Mouse (Mus musculus) fibroblast of lung, adult 2 months (primary cell): ENCODE results near the gene Inpp4b.

Source experiments
- DNase-seq: peaks from one replicate; pipeline ENCODE4 v3.0.0-alpha.2; 2011; ENCODE audit warnings: low read depth

Inpp4b gene

DNA sequence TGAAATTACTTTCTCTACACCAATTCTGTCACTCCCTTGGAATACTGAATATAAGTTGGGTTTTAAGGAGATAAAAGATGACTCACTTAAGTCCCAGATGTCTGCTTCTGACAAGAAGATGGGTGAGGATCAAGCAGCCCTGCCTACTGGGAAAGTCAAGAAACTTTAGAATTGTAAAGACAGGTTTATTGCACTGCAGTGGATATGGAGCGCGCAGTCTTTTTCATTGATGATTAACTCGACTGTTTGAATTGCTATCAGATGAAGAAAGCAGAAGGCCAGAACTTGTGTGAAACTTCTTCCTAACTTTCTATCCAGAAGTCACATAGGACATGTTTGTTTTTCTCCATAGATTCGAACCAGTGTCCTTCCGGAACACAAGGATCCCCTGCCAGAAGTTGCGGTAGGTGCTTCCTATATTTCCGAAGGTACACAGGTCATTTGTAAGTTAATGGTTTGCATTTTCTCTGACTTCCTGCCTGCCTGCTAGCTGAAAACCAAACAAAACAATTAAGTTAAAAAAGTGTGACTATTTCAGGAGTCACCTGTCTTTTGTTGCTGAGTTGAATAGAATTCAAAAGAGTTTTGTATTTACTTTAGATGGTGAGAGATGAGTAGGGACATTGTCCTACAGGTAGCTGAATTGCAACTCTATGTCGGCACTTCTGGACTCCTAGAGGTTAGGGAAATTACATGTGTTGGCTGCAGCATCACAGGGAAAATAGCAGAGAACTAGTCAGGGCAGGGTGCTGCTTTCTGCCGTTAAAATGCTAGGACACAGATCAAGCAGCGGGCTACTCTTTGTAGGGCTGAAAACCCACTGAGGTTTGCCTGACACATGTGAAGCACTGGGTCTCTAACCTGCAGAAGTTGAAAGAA, 502.0 kb downstream of the Inpp4b start:
- DNase-seq = no peak

DNA sequence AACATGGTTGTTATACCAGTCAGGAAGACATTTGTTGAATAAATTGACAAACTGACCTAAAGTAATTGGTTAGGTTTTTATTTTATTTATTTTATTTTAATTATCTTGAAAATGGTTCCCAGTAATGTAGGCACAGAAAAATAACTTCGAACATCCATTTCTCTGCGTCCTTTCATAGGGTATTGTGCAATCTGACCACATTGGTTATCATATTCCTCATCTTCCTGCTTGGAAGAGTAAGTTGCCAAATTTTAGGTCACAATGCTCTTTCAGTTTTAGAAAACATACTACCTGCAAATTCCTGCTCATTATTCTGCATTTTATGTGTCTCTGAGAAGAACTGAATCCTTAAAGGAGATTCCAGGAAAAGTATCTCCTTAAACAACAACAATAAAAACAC, 505.6 kb downstream of the Inpp4b start:
- DNase-seq = no peak

DNA sequence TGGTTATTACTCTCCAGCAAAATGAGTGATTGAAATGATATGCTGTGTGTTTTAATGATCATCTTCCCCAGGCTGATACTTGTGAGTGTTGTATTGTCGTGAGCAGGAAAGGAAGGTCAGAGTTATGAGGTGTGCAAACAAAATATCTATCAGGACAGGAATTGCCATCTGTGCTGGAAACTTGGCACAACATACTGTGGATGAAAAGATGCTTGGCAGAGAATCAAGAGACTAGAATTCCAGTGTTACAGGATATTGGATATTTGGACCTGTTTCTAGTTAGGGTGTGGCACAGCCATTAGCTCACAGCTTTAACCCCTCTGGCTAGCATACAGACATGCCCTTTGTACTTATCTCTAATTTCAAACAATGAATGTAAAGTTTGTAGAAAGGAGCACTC, 507.6 kb downstream of the Inpp4b start:
- DNase-seq = no peak

DNA sequence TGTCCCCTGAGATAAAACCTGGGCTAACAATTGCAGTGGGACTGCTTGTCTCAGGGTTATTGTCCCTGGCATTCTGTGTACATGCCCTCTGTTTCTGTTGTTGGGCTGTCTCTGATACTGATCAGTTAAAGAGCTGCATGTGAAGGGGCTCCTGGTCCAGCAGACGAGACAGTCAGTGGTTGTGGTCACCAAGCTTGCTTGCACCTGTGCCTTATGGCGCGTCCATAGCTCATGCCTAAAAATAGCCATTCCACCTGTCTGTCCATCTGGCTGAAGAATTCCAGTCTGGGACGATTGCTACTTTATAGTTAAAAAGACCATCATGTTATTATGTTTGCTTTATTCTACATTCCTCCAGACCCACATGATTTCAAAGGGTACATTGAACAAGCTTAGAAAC, 510.8 kb downstream of the Inpp4b start:
- no peak for DNase-seq

GRCm38 (mm10) chr8:81854543-81854942, 512.2 kb downstream of the Inpp4b start:
- DNase-seq = no peak

- no peak for DNase-seq
These were observed 512.7 kb downstream of the Inpp4b start for GRCm38 (mm10) chr8:81855009-81855408.

DNA sequence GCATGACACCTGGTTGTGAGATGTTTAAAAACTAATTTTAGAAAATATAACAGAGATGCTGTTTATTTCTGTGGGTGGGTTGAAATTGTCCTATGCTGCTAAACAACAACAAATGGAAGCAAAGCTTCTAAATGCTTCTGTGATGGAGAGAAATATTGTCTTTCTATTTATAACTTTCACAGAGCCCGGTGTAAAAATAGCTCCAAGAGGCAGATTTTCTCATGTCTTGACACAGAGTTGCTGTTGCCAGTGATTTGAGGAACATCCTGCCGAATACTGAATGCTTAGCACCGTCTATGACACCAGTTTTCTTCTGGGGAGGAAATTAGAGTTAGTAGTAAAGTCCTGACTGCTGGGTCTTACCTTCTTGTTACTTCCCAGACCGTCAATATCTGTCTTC, 513.8 kb downstream of the Inpp4b start:
- no peak for DNase-seq

GRCm38 (mm10) chr8:81856608-81857007, 514.3 kb downstream of the Inpp4b start:
- DNase-seq = no peak

DNA sequence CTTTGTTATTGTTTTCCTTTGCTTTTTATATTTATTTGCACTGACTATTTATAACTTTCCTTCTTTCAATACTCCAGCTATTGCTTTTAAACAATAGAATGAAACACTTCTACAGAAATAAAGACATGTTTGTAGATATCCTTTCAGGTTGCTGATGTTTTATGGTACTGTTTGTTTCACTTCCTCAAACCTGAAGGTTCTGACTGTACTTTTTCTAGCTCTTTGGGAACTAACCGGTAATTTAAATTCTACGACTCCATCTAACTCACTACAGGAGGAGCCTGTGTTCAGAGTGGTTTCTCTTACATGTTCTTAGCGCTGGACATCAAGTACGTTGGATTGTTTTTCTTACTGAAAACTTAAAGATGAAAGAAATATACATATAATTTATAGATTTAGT, 516.0 kb downstream of the Inpp4b start:
- no peak for DNase-seq

GRCm38 (mm10) chr8:81859805-81860204, 517.4 kb downstream of the Inpp4b start:
- DNase-seq = no peak

- DNase-seq = no peak
These were observed 519.0 kb downstream of the Inpp4b start for GRCm38 (mm10) chr8:81861311-81861710.

DNA sequence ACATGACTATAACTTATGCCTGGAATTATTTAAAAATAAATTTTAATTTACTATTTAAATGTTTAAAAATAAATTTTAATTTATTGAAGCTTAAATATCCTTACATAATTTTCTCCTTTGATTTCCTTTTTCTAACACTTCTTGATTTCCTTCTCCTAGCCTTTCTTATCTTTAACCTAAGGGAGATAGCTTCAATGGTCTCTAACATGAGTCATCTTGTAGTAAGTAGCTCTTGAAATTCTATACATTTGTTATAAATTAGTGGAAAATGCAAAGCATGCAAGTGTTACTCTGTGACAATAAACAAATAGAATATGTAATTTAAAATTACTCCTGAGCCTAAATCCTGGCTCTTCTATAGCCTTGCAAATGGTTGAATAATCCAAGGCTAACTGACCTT, 520.4 kb downstream of the Inpp4b start:
- no peak for DNase-seq

DNA sequence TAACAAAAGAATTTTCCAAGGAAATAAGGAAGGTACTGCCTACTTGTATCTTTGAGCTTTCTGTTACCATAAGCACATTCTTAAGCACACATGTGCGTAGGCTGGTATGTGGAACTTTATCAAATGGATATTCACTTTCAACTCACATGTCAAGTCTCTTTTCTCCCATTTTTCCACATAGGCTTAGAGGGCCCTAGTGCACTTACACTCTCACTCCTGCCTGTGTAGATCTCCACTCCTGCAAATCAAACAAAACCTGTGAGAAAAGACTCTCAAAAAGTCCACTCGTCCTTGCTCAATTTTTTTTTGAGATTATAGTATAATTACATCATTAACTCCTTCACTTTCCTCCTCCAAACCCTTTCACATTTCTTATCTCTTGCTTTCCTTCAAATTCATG, 522.0 kb downstream of the Inpp4b start:
- DNase-seq = no peak

DNA sequence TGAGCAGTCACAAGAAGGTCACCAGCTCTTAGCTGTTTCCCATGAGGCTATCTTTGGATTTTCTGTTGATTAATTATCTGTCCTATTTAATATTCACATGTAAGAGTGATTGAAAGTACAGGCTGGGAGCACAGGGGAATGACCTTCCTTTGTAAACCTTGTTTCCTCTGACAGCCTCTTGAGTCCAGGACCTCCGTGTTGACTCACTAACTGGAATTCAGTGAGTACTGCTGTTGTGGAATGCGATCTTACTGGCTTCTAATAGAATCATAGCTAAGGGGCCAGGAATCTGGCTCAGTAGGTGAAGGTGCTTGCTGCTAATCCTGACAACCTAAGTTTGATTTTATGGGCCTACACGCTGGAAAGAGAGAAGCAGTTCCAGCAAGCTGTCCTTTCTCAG, 523.3 kb downstream of the Inpp4b start:
- DNase-seq = peak; percentile 54

DNA sequence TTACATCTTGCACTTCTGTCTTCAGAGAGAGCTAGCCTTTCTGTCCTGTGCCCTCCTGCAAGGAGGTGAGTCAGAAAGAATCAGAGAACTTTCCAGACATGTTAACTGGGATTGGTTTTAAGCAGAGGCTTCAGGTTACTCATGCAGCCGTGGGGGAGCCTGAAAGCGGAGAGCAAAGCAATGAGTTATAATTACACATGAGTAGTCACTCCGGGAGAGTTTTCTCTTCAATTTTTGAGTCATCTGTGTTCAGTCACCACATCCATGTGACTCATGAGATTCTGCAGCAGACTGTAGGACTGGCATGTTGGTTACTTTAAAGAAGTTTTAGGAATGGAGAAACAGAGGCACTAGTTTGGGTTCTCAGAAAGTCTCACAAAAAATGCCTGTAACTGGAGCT, 524.7 kb downstream of the Inpp4b start:
- peak; percentile 91 for DNase-seq

- no peak for DNase-seq
These were observed 528.1 kb downstream of the Inpp4b start for GRCm38 (mm10) chr8:81870466-81870865.

GRCm38 (mm10) chr8:81880071-81880470, 537.7 kb downstream of the Inpp4b start:
- no peak for DNase-seq

DNA sequence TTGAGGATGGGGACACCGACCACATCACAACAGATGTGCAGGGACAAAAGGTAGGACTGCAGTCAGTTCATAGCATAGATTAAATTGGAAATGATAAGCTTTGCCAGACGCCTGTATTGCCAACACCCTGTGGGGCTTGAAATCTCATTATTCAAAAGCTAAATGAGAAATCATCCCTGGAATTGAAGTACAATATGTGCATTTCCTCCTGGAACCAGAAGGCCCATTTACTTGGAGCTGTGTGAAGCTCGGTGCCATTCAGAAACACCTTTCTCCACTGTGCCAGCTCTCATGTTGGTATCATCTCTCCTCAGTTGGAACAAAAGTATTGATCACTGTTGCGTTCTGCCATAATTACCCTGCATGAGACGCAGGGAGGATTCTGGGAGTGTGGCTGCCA, 541.8 kb downstream of the Inpp4b start:
- DNase-seq = no peak

DNA sequence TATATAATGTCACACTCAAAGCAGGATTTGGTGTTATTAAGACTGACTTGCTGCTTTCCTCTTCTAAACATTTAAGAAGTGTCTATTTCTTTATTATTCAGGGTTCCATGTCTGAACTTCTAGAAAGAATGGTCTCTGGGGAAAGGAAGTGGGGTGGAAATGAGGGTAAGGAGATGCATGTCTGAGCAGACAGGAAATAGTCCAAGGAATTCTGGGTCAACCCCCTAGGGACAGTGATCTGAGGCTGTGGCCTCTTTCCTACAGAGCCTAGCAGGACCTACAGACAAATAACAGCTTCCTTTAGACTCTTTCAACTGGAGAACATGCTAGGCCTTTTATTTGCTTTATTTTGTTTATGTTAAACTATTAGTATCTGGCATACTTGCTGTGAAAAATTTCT, 546.5 kb downstream of the Inpp4b start:
- DNase-seq = no peak

GRCm38 (mm10) chr8:81893292-81893691, 550.9 kb downstream of the Inpp4b start:
- no peak for DNase-seq

GRCm38 (mm10) chr8:81946812-81947211, 604.5 kb downstream of the Inpp4b start:
- DNase-seq = no peak

- DNase-seq = peak; percentile 79
These were observed 610.7 kb downstream of the Inpp4b start for GRCm38 (mm10) chr8:81953101-81953500.

GRCm38 (mm10) chr8:81985128-81985665, 642.8 kb downstream of the Inpp4b start:
- no peak for DNase-seq

DNA sequence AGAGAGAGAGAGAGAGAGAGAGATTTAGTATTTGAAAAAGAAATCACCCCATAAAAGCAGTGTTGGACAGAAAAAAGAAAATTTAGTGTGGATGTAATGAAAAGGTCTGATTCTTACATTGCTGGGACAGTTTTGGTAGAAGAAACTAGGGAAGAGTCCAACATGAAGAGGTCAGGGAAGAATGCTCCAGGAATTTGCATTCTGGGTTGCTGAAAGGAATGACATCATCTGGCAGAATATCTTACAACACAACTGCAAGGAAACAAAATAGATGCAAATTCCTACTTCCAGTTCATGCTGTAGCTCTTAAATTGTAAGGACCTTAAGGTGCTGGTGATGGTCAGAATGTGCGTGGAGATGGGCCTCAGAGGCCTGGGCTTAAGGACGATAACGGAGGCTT, 650.6 kb downstream of the Inpp4b start:
- no peak for DNase-seq
